Mouse (Mus musculus) bone marrow, adult 2 months (tissue): ENCODE data around the gene Urb1. TPM values are rescaled to one million over a fixed set of nuclear protein-coding genes. Genes with fewer than 3 reads are reported as not detected.

Experiments
- H3K27ac ChIP-seq: fragments of 200-500 bp; 2 replicates; pipeline ENCODE4 v1.5.1; 2012; ENCODE audit warnings: low read depth, mild to moderate bottlenecking, control low read depth, inconsistent platforms, low read length; ENCODE audit not compliant: control insufficient read depth, poor library complexity, insufficient read depth
- H3K4me1 ChIP-seq: fragments of 200-500 bp; 2 replicates; pipeline ENCODE4 v1.6.1; 2011; ENCODE audit warnings: low read length; ENCODE audit not compliant: control insufficient read depth, insufficient read depth
- H3K4me3 ChIP-seq: fragments of 200-500 bp; replicated peaks from 2 replicates; pipeline ENCODE3; 2011; ENCODE audit warnings: mild to moderate bottlenecking, low read depth, low read length, control low read depth; ENCODE audit not compliant: control insufficient read depth
- CTCF ChIP-seq: fragments of 200-500 bp; IDR thresholded peaks from 2 replicates; pipeline ENCODE4 v1.5.1; 2011; ENCODE audit warnings: low read length, control low read depth; ENCODE audit not compliant: control insufficient read depth, insufficient read depth
- POLR2A ChIP-seq: fragments of 200-500 bp; IDR thresholded peaks from 2 replicates; pipeline ENCODE4 v1.6.1; 2011; ENCODE audit warnings: low read depth, mild to moderate bottlenecking, control low read depth, low read length, borderline replicate concordance; ENCODE audit not compliant: control insufficient read depth
- WGBS: fragments of 180-500 bp; shearing (Covaris S2); methylation state at CpG from one replicate; pipeline ENCODE4 v1.1.7; 2018; 5-methylcytosine and 5-hydroxymethylcytosine counted together
- polyA plus RNA-seq: library from polyadenylated mRNA; stranded (reverse); fragments of >200 nt; gene quantifications from 2 replicates; pipeline ENCODE4 v1.2.4, GENCODE M21; 2011; ENCODE audit warnings: low replicate concordance; ENCODE audit not compliant: missing spikeins, insufficient read depth, insufficient read length

Gene Urb1
- polyA plus RNA-seq, 1 experiment = 5.1 TPM

- Histone ChIP-seq H3K4me3 (no peak overlapping the region), H3K4me1 (no peaks in the 10 kb centered on the region)
- WGBS = 88% methylated on average over 12 of the region's 12 CpGs
Measured at GRCm38 (mm10) chr16:90774216-90774615, 36.0 kb downstream of the Urb1 start.

GRCm38 (mm10) chr16:90766919-90767454 is 43.2 kb downstream of the Urb1 start:
- Histone ChIP-seq H3K27ac (no peak overlapping the region), H3K4me3 (no peak overlapping the region), H3K4me1 (peaks cover 2% of the 10 kb centered on the region)
- WGBS = 91% methylated on average over 15 of the region's 15 CpGs
- TF ChIP-seq CTCF (no peak), POLR2A (no peak)

More at GRCm38 (mm10) chr16:90774216-90774615, 36.0 kb downstream of the Urb1 start:
- TF ChIP-seq POLR2A = no peak
- no peak overlapping the region for H3K27ac ChIP-seq

GRCm38 (mm10) chr16:90765195-90765877 is 44.9 kb downstream of the Urb1 start:
- Histone ChIP-seq H3K27ac (no peak overlapping the region), H3K4me1 (peaks cover 2% of the 10 kb centered on the region), H3K4me3 (no peak overlapping the region)
- WGBS = 69% methylated on average over 9 of the region's 9 CpGs
- TF ChIP-seq POLR2A (no peak), CTCF (no peak)

- 64% methylated on average over 4 of the region's 4 CpGs for WGBS
- Histone ChIP-seq H3K27ac (no peak overlapping the region), H3K4me3 (no peak overlapping the region), H3K4me1 (peaks cover 2% of the 10 kb centered on the region)
- TF ChIP-seq POLR2A (no peak), CTCF (no peak)
Measured at GRCm38 (mm10) chr16:90760515-90760914, 49.7 kb downstream of the Urb1 start.

GRCm38 (mm10) chr16:90759335-90759734 is 50.9 kb downstream of the Urb1 start:
- WGBS = 69% methylated on average over 3 of the region's 3 CpGs

GRCm38 (mm10) chr16:90753386-90753941 is 56.7 kb downstream of the Urb1 start:
- no peak overlapping the region; the same call in 1 of the 2 replicates for H3K27ac ChIP-seq
- TF ChIP-seq CTCF (no peak), POLR2A (no peak)
- H3K4me1 ChIP-seq = no peaks in the 10 kb centered on the region
- H3K4me3 ChIP-seq = no peak overlapping the region
- 78% methylated on average over 13 of the region's 13 CpGs for WGBS

More at GRCm38 (mm10) chr16:90759335-90759734, 50.9 kb downstream of the Urb1 start:
- Histone ChIP-seq H3K27ac (no peak overlapping the region), H3K4me1 (no peaks in the 10 kb centered on the region; the same call in none of the 2 replicates), H3K4me3 (no peak overlapping the region)
- TF ChIP-seq POLR2A = no peak
- TF ChIP-seq CTCF = no peak

- WGBS = 86% methylated on average over 7 of the region's 7 CpGs
- H3K27ac ChIP-seq = no peak overlapping the region
- no peak overlapping the region for H3K4me3 ChIP-seq
- TF ChIP-seq POLR2A = no peak
- TF ChIP-seq CTCF = no peak
- H3K4me1 ChIP-seq = no peaks in the 10 kb centered on the region; the same call in 1 of the 2 replicates
Measured at GRCm38 (mm10) chr16:90748169-90748568, 62.0 kb downstream of the Urb1 start.

- H3K4me3 ChIP-seq = no peak overlapping the region
- 39% methylated on average over 6 of the region's 6 CpGs for WGBS
- no peaks in the 10 kb centered on the region; the same call in 1 of the 2 replicates for H3K4me1 ChIP-seq
- TF ChIP-seq CTCF (no peak), POLR2A (no peak)
- H3K27ac ChIP-seq = no peak overlapping the region
Measured at GRCm38 (mm10) chr16:90747143-90747542, 63.1 kb downstream of the Urb1 start.
